Mouse (Mus musculus) midbrain, embryonic 10.5 days (tissue): ENCODE results near the gene Tef. TPM values are rescaled to one million over a fixed set of nuclear protein-coding genes. Genes with fewer than 3 reads are reported as not detected.

ENCODE experiments used
- DNase-seq: peaks from one replicate; pipeline ENCODE4 v3.0.0-alpha.2; 2017; ENCODE audit warnings: low spot score
- H3K27ac ChIP-seq: fragments of 300-500 bp; sonication (generic); replicated peaks from 2 replicates; pipeline ENCODE4 v1.5.1; 2016; ENCODE audit warnings: mild to moderate bottlenecking
- H3K27me3 ChIP-seq: fragments of 300-500 bp; sonication (generic); 2 replicates; pipeline ENCODE4 v1.6.1; 2016; ENCODE audit warnings: low read depth, mild to moderate bottlenecking; ENCODE audit not compliant: poor library complexity, severe bottlenecking
- H3K36me3 ChIP-seq: fragments of 300-500 bp; sonication (generic); 2 replicates; pipeline ENCODE4 v1.6.1; 2016; ENCODE audit warnings: mild to moderate bottlenecking, moderate library complexity
- H3K4me1 ChIP-seq: fragments of 300-500 bp; sonication (generic); 2 replicates; pipeline ENCODE4 v1.6.1; 2016
- H3K4me3 ChIP-seq: fragments of 300-500 bp; sonication (generic); 2 replicates; pipeline ENCODE4 v1.5.1; 2016; ENCODE audit warnings: mild to moderate bottlenecking, moderate library complexity
- H3K9me3 ChIP-seq: fragments of 300-500 bp; sonication (generic); replicated peaks from 2 replicates; pipeline ENCODE4 v1.6.1; 2016; ENCODE audit warnings: mild to moderate bottlenecking
- WGBS: fragments of 180-500 bp; shearing (Covaris S2); methylation state at CpG from one replicate; pipeline ENCODE4 v1.1.7; 2016; 5-methylcytosine and 5-hydroxymethylcytosine counted together
- polyA plus RNA-seq: library from polyadenylated mRNA; unstranded; fragments of >200 nt; fragmentation: Nextera tagmentation; extraction: Ambion mirVana; gene quantifications from 2 replicates; pipeline ENCODE4 v1.2.1, GENCODE M21; 2016

Tef gene
- polyA plus RNA-seq, 1 experiment from 2014 or later, result 15.7 TPM

DNA sequence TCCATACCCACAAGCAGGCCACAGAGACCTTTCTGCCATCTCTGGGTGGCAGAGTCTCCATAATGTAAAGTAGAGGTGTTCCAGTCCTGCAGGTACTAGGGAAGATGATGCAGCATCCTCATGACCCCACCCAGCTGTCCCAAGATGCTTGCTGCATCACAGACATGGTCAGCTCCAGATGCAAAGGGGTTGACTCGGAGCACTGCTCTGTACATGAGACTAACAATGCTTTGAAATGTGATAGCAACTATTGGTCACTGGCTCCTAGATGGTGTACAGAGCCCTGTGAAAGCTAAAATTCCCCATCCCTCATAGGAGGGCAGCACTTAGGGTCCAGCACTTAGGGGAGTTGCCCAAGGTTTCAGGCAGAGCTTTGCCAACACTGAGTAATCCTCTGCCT is 2.0 kb downstream of the Tef start:
- Histone ChIP-seq H3K4me1 (peaks cover 31% of the 10 kb centered on the region), H3K36me3 (no peaks in the 10 kb centered on the region), H3K27me3 (peaks cover 16% of the 10 kb centered on the region), H3K4me3 (no peak overlapping the region), H3K9me3 (no peaks in the 10 kb centered on the region), H3K27ac (no peak overlapping the region)
- WGBS, result 37% methylated on average over 1 of the region's 1 CpGs
- DNase-seq, result no peak

DNA sequence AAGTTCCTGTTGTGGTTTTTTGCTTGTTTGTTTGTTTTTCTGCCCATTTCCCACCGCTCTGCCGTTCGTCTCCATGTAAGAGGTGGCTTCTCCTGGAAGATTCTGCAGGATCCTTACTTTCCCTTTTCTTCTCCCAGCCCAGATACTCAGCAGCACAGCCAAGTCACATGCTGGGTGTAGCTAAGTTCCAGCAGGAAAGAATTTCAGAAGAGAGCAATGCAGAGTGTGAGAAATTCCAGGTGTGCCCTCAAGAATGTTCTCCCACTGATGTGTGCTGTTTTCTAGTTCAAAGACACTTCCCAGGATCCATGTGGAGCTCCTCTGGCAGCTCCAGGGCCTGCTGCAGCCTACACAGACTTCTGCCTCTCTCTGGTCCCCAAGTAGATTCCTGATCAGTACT is 2.7 kb downstream of the Tef start:
- H3K4me3 ChIP-seq, result no peak overlapping the region
- H3K27ac ChIP-seq, result no peak overlapping the region
- no peaks in the 10 kb centered on the region for H3K36me3 ChIP-seq
- DNase-seq, result no peak
- H3K27me3 ChIP-seq, result peaks cover 17% of the 10 kb centered on the region
- peaks cover 38% of the 10 kb centered on the region for H3K4me1 ChIP-seq
- H3K9me3 ChIP-seq, result no peaks in the 10 kb centered on the region
- WGBS, result 82% methylated on average over 3 of the region's 3 CpGs

DNA sequence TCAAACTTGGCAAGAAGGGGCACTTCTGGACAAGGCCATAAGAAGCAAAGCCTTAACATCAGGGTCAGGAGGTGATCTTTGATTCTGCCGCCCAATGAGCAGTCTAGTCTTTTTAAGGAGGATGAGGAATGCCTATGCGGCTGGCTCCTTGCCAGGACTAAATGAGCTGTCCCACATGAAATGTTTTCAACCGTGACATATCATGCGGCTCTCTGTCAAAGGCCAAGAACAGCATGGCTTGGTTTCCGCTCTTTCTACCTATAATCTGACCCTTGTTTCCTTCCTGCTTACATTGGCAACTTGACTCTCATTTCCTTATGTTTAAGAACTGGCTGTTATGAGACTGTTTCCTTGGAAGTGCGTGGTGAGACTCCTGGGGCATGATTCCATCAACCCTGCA is 3.4 kb downstream of the Tef start:
- Histone ChIP-seq H3K27ac (no peak overlapping the region), H3K9me3 (no peaks in the 10 kb centered on the region), H3K4me1 (peaks cover 46% of the 10 kb centered on the region), H3K4me3 (no peak overlapping the region), H3K27me3 (peaks cover 17% of the 10 kb centered on the region), H3K36me3 (no peaks in the 10 kb centered on the region)
- 72% methylated on average over 6 of the region's 6 CpGs for WGBS
- DNase-seq, result no peak

DNA sequence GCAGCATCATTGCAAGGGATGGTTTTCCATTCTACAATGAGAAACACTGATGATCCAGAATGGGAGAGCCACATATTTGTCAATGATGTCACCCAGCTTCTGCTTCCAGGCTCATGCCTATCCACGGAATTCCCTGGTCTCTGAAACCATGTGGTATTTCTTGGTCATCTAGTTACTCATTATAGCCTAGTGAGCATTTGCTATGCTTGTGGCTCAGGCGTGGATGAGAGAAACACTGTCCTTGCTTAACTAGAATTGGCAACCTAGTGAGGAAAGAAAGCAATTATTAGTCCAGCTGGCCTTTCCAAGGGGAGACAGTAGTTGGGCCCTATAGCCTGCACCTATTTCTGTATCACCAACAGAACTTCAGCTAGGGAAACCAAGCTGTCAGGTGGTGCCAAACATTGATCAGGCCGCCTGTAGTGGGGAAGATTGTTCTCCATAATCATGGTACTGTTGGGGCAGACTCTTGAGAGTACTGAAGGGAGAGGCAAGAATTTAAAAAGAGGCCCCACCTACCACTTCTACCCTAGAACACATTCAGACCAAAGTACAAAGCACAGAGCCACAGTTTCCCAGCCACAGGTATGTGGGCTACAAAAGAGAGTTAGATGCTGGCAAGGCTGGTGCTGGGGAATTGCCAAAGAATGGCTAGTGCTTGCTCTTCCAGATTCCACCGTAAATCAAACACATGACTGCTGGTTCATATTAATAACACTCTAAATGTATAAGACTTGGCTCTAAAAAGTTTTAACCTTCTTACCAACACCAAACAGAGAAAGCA is 4.6 kb downstream of the Tef start:
- H3K27ac ChIP-seq, result no peak overlapping the region
- no peak for DNase-seq
- no peaks in the 10 kb centered on the region for H3K36me3 ChIP-seq
- H3K9me3 ChIP-seq, result no peaks in the 10 kb centered on the region
- H3K4me1 ChIP-seq, result peaks cover 54% of the 10 kb centered on the region
- H3K4me3 ChIP-seq, result no peak overlapping the region
- 83% methylated on average over 4 of the region's 4 CpGs for WGBS
- H3K27me3 ChIP-seq, result peaks cover 17% of the 10 kb centered on the region

DNA sequence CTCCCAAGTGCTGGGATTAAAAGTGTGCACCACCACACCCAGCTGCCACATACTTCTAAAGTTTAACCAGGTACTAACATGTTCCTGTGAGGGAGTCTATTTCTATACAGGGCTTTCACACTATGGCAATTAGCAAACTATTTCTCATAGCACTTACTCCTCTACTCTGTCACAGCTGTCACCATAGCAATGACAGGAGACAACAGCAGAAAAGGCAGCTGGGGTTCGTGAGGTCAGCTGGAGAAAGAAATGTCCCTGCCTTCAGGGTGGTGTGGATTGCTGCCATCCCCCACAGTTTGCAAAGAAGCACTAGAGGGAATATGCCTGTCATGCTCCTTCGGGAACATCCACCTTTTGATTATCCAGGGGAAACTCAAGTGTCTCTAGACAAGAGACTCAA is 6.6 kb downstream of the Tef start:
- Histone ChIP-seq H3K27ac (no peak overlapping the region), H3K4me3 (no peak overlapping the region), H3K4me1 (peaks cover 55% of the 10 kb centered on the region), H3K36me3 (no peaks in the 10 kb centered on the region), H3K27me3 (peaks cover 4% of the 10 kb centered on the region; the same call in 1 of the 2 replicates), H3K9me3 (no peaks in the 10 kb centered on the region)
- DNase-seq, result no peak
- 76% methylated on average over 2 of the region's 2 CpGs for WGBS

DNA sequence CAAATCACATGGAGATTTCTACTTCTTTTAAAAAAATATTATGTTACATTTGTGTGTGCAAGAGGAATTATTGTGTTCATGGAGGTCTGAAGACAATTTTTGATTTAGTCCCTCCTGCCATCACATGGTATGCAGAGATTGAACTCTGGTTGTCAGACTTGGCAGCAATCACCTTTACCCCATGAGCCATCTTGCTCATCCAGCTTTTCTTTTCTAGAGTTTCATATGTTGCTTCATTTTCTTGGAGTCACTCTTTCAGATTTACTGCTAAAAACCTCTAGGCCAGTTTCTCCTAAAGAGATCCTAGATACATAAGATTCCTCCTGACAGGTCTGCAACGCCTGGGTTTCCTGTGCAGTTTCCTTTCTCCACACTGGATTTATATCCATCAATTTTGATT is 7.3 kb downstream of the Tef start:
- H3K9me3 ChIP-seq, result no peaks in the 10 kb centered on the region
- WGBS, result 63% methylated on average over 1 of the region's 1 CpGs
- DNase-seq, result no peak
- H3K27me3 ChIP-seq, result 0 out of 2 replicates have a peak, but pooled peaks cover 4% of the 10 kb centered on the region
- H3K36me3 ChIP-seq, result no peaks in the 10 kb centered on the region
- H3K27ac ChIP-seq, result peak overlapping the region; percentile 91
- H3K4me3 ChIP-seq, result peak overlapping the region; percentile 86
- peaks cover 55% of the 10 kb centered on the region for H3K4me1 ChIP-seq

DNA sequence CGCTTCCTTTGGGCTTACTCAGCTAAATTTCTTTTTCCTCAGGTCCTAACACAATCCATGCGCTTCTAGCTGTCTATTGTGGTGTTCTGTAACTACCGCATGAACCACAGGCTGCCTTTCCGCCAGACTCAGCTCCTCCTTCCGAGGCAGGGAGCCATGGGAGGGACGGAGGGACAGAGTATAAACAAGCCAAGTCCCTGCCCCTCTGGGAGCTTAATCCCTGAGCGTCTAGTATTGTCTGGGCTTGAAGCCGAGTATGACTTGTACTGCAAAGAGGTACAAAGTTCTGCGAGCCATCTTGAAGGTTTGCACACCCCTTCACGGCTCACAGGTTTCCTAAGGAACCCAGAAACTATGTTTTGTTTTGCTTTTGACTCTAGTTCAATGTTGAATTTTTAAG is 7.9 kb downstream of the Tef start:
- peaks cover 55% of the 10 kb centered on the region for H3K4me1 ChIP-seq
- WGBS, result under 1% methylated on average over 10 of the region's 10 CpGs

DNA sequence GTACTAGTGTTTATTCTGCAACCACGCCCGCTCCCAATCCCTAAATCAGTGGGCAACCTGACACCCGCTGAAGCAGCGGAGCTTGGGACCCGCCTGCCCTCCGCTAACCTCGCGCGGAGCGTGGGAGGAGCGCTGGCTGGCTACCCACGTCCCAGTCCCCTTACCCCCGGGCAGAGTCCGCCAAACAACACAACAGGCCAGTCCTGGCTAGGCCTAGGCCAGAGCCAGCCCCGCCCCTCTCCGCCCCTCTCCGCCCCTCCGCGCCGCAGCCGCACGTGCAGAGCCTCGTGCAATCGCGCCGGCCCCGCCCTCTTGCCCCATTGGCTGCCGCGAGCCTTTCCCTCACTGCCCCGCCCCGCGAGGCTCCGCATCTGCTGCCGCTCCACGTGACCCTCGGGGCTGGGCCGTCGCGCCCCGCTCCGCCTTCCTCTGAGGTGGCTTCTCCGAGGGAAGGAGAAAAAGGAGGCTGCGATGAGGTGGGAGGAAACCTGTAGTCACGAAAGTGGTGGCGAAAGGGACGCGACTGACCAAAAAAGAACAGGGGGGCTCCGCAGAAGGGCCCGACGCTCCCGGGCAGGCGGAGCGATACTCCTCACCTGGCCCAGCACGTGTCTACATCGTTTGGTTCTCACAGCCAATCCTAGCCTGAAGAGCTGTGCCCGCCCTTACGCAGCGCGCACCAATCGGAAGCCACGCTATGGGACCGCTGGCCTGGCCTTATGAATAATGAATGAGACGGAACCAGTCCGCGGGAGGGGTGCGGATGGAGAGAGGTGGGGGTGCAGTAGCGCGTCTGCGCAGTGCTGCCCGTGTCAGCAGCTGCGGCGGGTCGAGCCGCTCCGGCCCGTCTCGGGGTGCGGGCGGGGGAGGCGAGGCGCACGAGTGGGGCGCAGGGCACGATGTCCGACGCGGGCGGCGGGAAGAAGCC is 8.7 kb downstream of the Tef start:
- peaks cover 11% of the 10 kb centered on the region for H3K36me3 ChIP-seq
- peak overlapping the region; percentile 91 for H3K27ac ChIP-seq
- H3K4me3 ChIP-seq, result peak overlapping the region; percentile 86
- under 1% methylated on average over 89 of the region's 89 CpGs for WGBS
- peaks cover 52% of the 10 kb centered on the region for H3K4me1 ChIP-seq
- peak; percentile 98 for DNase-seq
- 0 out of 2 replicates have a peak, but pooled peaks cover 4% of the 10 kb centered on the region for H3K27me3 ChIP-seq
- H3K9me3 ChIP-seq, result no peaks in the 10 kb centered on the region

More for the DNA sequence above, 7.9 kb downstream of the Tef start:
- peak; percentile 62 for DNase-seq
- Histone ChIP-seq H3K27me3 (0 out of 2 replicates have a peak, but pooled peaks cover 4% of the 10 kb centered on the region), H3K36me3 (peaks cover 3% of the 10 kb centered on the region), H3K9me3 (no peaks in the 10 kb centered on the region), H3K27ac (peak overlapping the region; percentile 91), H3K4me3 (peak overlapping the region; percentile 86)

DNA sequence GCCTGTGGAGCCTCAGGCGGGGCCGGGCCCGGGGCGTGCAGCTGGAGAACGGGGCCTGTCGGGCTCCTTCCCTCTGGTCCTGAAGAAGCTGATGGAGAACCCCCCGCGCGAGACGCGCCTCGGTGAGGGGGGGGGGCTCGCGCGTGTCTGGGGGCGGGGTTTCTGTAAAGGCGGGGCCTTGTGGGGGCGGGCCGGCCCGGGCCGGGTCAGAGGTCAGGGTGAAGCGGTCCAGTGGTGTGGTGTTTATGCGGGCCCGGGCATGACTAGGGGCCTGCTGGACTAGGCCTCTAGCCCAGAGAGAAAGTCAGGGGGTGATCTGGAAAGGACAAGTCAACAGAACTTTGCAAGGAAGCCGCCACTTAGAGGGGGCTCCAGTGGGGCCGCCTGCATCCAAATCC is 9.4 kb downstream of the Tef start:
- peak overlapping the region; percentile 91 for H3K27ac ChIP-seq
- peak overlapping the region; percentile 86 for H3K4me3 ChIP-seq
- 0 out of 2 replicates have a peak, but pooled peaks cover 4% of the 10 kb centered on the region for H3K27me3 ChIP-seq
- WGBS, result under 1% methylated on average over 26 of the region's 26 CpGs
- DNase-seq, result no peak
- peaks cover 52% of the 10 kb centered on the region for H3K4me1 ChIP-seq
- no peaks in the 10 kb centered on the region for H3K9me3 ChIP-seq
- H3K36me3 ChIP-seq, result peaks cover 18% of the 10 kb centered on the region

DNA sequence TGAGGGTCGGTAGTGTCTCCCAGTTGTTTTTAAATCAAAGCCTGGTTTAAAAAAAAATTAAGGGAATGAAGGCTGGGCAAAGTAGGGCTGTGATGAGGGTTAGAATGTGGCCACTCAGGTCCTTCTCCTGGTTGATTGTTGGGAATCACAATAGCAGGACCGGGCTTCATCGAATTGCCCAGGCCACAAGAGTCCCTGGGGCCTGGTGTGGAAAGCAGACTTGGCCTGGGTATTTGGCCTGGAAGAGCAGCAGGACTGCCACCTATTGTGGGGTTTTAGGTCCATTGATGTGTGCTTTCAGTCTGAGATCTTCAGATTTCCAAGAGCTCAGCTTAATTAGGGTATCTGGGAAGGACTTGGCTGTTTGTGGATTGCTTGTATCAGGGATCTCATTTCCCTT is 10.1 kb downstream of the Tef start:
- H3K36me3 ChIP-seq, result peaks cover 25% of the 10 kb centered on the region
- H3K4me3 ChIP-seq, result peak overlapping the region; percentile 86
- H3K4me1 ChIP-seq, result peaks cover 52% of the 10 kb centered on the region
- H3K27me3 ChIP-seq, result 0 out of 2 replicates have a peak, but pooled peaks cover 4% of the 10 kb centered on the region
- peak overlapping the region; percentile 91 for H3K27ac ChIP-seq
- DNase-seq, result no peak
- no peaks in the 10 kb centered on the region for H3K9me3 ChIP-seq
- WGBS, result 39% methylated on average over 3 of the region's 3 CpGs

DNA sequence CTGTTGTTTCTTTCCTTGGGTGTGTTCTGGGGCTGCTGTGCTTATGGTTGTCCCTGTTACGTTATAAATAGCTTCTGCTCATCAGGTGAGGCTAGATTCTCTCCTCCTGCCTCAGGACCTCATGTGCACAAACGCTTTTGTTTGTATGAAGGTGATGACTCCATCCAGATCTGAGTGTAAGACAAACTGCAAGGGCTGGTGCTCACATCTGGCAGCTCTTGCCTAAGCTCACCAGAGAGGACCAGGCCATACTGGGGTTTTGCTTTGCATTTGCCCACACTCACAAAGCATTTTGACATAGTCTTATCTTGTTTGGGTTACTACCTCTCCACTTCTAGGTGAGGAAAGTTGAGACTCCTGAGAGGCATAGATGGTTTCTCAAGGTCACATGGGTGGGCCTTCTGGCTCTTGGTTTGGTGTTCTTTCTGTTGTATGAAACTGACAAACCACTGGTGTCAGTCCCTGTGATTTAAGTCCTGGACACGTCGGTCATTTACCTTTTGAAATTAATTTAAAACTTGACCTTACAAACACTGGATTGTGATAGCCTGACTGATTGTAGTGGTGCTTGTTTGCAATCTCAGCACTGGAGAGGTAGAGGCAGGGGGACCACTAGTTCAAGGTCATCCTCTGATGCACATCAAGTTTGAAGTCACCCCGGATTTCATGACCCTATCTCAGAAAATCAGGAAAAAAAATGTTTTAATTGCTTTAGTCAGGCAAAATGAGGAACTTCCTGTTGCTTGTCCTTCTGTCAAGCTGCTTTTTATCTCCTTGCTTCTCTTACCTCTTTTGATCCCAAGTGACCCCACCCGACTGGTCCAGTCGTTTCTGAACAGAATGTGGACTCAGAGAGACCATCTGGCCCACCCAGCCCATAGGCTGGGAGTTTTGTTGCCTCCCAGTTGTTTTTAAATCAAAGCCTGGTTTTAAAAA is 10.7 kb downstream of the Tef start:
- no peaks in the 10 kb centered on the region for H3K9me3 ChIP-seq
- H3K27ac ChIP-seq, result peak overlapping the region; percentile 91; the same call in 1 of the 2 replicates
- 0 out of 2 replicates have a peak, but pooled peaks cover 4% of the 10 kb centered on the region for H3K27me3 ChIP-seq
- H3K4me1 ChIP-seq, result peaks cover 52% of the 10 kb centered on the region
- peaks cover 32% of the 10 kb centered on the region for H3K36me3 ChIP-seq
- DNase-seq, result no peak
- WGBS, result 83% methylated on average over 7 of the region's 7 CpGs
- H3K4me3 ChIP-seq, result peak overlapping the region; percentile 86
